Mouse (Mus musculus): Measurements from ENCODE around the gene Htra1. TPM values are rescaled to one million over a fixed set of nuclear protein-coding genes. Genes with fewer than 3 reads are reported as not detected.

Htra1 gene
- total and polyA plus RNA-seq, 2 experiments from 2014 or later: 49.4 to 58.7 TPM

DNA sequence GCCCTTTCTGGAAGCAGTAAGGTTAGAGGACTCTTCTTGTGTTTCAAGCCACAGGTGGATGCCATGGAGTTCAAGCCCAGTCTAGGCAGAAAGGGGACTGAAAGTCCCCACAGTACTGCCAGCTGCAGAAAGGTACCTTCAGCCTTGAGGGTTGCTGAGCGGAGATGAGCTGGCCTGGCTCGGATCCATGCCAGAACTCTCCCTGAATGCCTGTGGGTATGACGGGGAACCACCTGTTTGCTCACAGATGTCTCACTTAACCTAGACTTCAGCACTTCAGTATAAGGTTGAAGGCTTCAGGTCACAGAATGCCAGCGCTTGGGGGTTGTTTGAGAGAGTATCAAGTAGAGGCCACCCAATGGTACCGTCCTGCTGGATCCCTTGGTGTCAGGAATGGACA lies 44.2 kb downstream of the Htra1 start:
- Histone ChIP-seq H3K36me3 (ENCODE audit: insufficient read depth, low read length) (no peaks in the 10 kb centered on the region), H3K4me3 (ENCODE audit: low read length) (no peak overlapping the region), H3K27ac (no peak overlapping the region), H3K9ac (replicated peaks; ENCODE audit: low read length) (no peak overlapping the region), H3K9me3 (ENCODE audit: low read length) (no peaks in the 10 kb centered on the region), H3K27me3 (ENCODE audit: insufficient read depth, low read length) (no peaks in the 10 kb centered on the region), H3K4me1 (ENCODE audit: insufficient read depth, low read length) (peaks cover 12% of the 10 kb centered on the region), H3K4me2 (ENCODE audit: low read depth, low read length) (no peak overlapping the region)
- no peak for TF ChIP-seq CTCF (IDR thresholded peaks at IDR 0.05; ENCODE audit: low read depth)
- 89% methylated on average over 5 of the region's 5 CpGs for WGBS
- ATAC-seq: no peak
- no peak for DNase-seq (ENCODE audit: low spot score)

DNA sequence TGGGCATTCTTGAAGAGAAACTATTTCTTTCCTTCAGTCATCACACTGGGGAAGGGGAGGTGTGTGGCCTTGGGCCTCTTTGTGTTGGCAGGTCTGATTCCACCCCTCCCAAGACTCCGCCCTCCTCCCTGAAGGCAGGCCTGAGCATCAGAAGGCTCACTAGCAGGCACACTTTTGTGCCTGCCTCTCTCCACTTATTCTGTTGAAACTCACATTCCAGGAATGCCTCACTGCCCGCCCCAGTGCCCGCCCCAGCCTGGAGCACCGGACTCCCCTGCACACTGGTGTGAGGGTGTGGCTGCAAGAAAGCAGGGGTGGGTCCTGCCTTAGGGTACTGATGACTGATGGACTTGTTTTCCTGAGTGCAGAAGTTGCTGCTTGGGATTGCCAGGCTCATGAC lies 46.5 kb downstream of the Htra1 start:
- Histone ChIP-seq H3K36me3 (ENCODE audit: insufficient read depth, low read length) (no peaks in the 10 kb centered on the region), H3K9ac (replicated peaks; ENCODE audit: low read length) (no peak overlapping the region), H3K4me2 (ENCODE audit: low read depth, low read length) (no peak overlapping the region), H3K27ac (no peak overlapping the region), H3K4me1 (ENCODE audit: insufficient read depth, low read length) (peaks cover 7% of the 10 kb centered on the region; the same call in 1 of the 2 replicates), H3K27me3 (ENCODE audit: insufficient read depth, low read length) (no peaks in the 10 kb centered on the region), H3K4me3 (ENCODE audit: low read length) (no peak overlapping the region), H3K9me3 (ENCODE audit: low read length) (no peaks in the 10 kb centered on the region)
- WGBS: 53% methylated on average over 4 of the region's 4 CpGs
- TF ChIP-seq CTCF (IDR thresholded peaks at IDR 0.05; ENCODE audit: low read depth): no peak
- DNase-seq (ENCODE audit: low spot score) (no peak), ATAC-seq (no peak)

DNA sequence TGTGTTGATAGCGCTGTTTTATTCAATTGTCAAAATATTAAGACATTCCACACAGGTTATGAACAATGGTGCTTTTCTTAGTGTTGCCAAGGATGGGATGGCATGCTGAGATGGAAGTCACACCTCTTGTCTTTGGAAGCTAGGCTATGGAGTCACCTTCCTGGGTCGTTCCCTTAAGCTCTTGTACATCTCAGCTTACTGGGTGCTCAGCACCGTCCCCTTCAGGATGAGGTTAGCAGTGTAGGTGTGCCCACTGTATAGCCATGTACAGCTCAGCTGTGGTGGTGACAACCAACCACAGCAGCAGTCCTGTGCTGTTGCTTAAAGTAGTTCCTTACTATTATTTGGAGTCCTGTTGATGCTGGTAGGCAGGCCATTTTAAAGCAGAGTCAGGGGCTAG lies 47.0 kb downstream of the Htra1 start:
- Histone ChIP-seq H3K9me3 (ENCODE audit: low read length) (no peaks in the 10 kb centered on the region), H3K4me2 (ENCODE audit: low read depth, low read length) (no peak overlapping the region), H3K27ac (no peak overlapping the region), H3K27me3 (ENCODE audit: insufficient read depth, low read length) (no peaks in the 10 kb centered on the region), H3K4me3 (ENCODE audit: low read length) (no peak overlapping the region), H3K9ac (replicated peaks; ENCODE audit: low read length) (no peak overlapping the region), H3K4me1 (ENCODE audit: insufficient read depth, low read length) (0 out of 2 replicates have a peak, but pooled peaks cover 3% of the 10 kb centered on the region), H3K36me3 (ENCODE audit: insufficient read depth, low read length) (no peaks in the 10 kb centered on the region)
- TF ChIP-seq CTCF (IDR thresholded peaks at IDR 0.05; ENCODE audit: low read depth): no peak
- no peak for ATAC-seq
- no peak for DNase-seq (ENCODE audit: low spot score)
- WGBS: 70% methylated on average over 3 of the region's 3 CpGs

DNA sequence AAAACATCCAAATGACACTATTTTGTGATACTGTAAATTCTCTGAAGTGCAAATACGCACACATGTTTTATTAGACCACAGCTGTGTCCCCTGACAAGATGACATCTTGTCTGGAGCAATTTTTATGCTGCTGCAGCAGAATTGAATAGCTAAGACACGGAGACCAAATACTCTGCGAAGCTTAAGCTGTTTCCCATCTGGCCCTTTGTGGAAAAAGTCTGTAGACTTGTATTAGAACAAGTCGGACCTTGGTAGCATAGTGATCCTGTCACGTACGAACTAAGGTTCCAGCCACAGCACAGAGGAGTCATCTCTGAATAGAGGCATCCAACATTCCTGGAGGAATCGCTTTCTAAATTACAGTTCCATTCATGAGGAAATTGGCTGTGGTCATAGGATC lies 48.4 kb downstream of the Htra1 start:
- Histone ChIP-seq H3K4me1 (ENCODE audit: insufficient read depth, low read length) (no peaks in the 10 kb centered on the region), H3K4me3 (ENCODE audit: low read length) (no peak overlapping the region), H3K36me3 (ENCODE audit: insufficient read depth, low read length) (no peaks in the 10 kb centered on the region), H3K27ac (no peak overlapping the region), H3K9me3 (ENCODE audit: low read length) (no peaks in the 10 kb centered on the region), H3K4me2 (ENCODE audit: low read depth, low read length) (no peak overlapping the region), H3K9ac (replicated peaks; ENCODE audit: low read length) (no peak overlapping the region), H3K27me3 (ENCODE audit: insufficient read depth, low read length) (no peaks in the 10 kb centered on the region)
- WGBS: 77% methylated on average over 7 of the region's 7 CpGs
- no peak for DNase-seq (ENCODE audit: low spot score)
- no peak for TF ChIP-seq CTCF (IDR thresholded peaks at IDR 0.05; ENCODE audit: low read depth)
- no peak for ATAC-seq

DNA sequence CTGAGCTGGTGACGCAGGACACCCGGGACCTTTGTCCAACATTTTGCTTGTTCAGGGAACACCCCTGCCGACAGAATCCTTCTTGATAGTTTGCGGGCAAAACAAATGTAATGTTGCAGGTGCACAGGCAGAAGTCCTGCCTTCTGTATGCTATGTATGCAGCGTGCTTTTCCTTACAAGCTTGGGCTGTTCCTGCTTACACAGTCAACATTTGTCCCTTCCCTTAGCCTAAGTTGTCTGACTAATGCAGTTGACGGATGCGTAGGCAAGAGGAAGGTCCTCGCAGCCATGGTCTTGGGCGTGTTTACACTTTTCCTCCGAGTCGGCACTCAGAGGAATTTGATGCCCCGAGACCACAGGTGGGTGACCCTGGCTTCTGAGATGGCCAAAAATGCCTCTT lies 49.3 kb downstream of the Htra1 start:
- 91% methylated on average over 12 of the region's 12 CpGs for WGBS
- no peak for TF ChIP-seq CTCF (IDR thresholded peaks at IDR 0.05; ENCODE audit: low read depth)
- Histone ChIP-seq H3K4me3 (ENCODE audit: low read length) (no peak overlapping the region), H3K27ac (no peak overlapping the region), H3K9me3 (ENCODE audit: low read length) (no peaks in the 10 kb centered on the region), H3K4me2 (ENCODE audit: low read depth, low read length) (no peak overlapping the region), H3K36me3 (ENCODE audit: insufficient read depth, low read length) (no peaks in the 10 kb centered on the region), H3K4me1 (ENCODE audit: insufficient read depth, low read length) (no peaks in the 10 kb centered on the region), H3K27me3 (ENCODE audit: insufficient read depth, low read length) (no peaks in the 10 kb centered on the region), H3K9ac (replicated peaks; ENCODE audit: low read length) (no peak overlapping the region)
- ATAC-seq: no peak
- DNase-seq (ENCODE audit: low spot score): no peak

DNA sequence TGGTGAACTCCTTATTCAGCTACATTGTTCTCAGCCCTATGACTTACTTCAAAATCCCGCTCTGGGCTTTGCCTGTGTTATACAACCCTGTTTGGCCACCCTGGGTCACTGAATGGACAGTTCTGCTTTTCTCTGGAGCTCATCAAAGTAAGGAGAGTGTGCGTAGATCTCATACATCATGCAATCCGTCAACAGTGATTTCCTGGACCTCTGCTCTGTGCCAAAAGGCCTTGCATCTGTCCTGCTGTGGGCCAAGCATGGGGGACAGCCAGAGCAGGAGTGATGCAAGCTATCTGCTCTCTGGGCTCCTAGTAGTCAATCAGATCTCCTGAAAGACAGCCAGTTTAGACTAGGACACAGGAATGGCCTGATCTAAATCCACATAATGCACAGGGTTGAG lies 49.8 kb downstream of the Htra1 start:
- Histone ChIP-seq H3K27me3 (ENCODE audit: insufficient read depth, low read length) (no peaks in the 10 kb centered on the region), H3K36me3 (ENCODE audit: insufficient read depth, low read length) (no peaks in the 10 kb centered on the region), H3K27ac (no peak overlapping the region), H3K4me3 (ENCODE audit: low read length) (no peak overlapping the region), H3K9ac (replicated peaks; ENCODE audit: low read length) (no peak overlapping the region), H3K9me3 (ENCODE audit: low read length) (no peaks in the 10 kb centered on the region), H3K4me2 (ENCODE audit: low read depth, low read length) (no peak overlapping the region), H3K4me1 (ENCODE audit: insufficient read depth, low read length) (no peaks in the 10 kb centered on the region)
- DNase-seq (ENCODE audit: low spot score): no peak
- 81% methylated on average over 3 of the region's 3 CpGs for WGBS
- ATAC-seq: no peak
- no peak for TF ChIP-seq CTCF (IDR thresholded peaks at IDR 0.05; ENCODE audit: low read depth)

DNA sequence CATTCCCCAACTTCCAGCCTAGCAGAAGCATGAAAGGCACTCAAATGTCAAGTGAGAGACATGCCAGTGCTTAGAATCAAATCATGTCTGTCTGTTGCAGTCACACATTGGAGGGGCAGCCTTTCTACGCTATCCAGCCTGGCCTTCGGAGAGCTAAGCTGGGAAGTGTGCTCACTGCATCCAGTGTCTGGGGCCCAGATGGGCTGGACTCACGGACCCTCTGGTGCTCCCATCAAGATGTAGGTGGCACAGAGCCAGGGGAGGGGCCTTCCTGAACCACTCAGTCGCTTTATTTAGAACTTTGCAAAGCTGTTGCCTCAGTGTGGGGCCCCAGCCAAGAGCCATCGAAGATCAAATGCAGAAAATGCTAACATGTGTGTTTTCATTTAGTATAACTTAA lies 52.2 kb downstream of the Htra1 start:
- Histone ChIP-seq H3K4me2 (ENCODE audit: low read depth, low read length) (no peak overlapping the region), H3K9ac (replicated peaks; ENCODE audit: low read length) (no peak overlapping the region), H3K9me3 (ENCODE audit: low read length) (no peaks in the 10 kb centered on the region), H3K36me3 (ENCODE audit: insufficient read depth, low read length) (no peaks in the 10 kb centered on the region), H3K27me3 (ENCODE audit: insufficient read depth, low read length) (no peaks in the 10 kb centered on the region), H3K4me3 (ENCODE audit: low read length) (no peak overlapping the region), H3K4me1 (ENCODE audit: insufficient read depth, low read length) (no peaks in the 10 kb centered on the region), H3K27ac (no peak overlapping the region)
- no peak for TF ChIP-seq CTCF (IDR thresholded peaks at IDR 0.05; ENCODE audit: low read depth)
- ATAC-seq (no peak), DNase-seq (ENCODE audit: low spot score) (no peak)
- WGBS: 58% methylated on average over 5 of the region's 5 CpGs

Data from hindbrain, postnatal 0 days (tissue).